Mouse (Mus musculus): ENCODE measurements at regions not wholly inside any gene's neighbourhood (a gene's known extent, or its start where the extent isn't known, plus 50 kb on each side); places are given as distances from the start of the nearest gene placed in this dataset.

DNA sequence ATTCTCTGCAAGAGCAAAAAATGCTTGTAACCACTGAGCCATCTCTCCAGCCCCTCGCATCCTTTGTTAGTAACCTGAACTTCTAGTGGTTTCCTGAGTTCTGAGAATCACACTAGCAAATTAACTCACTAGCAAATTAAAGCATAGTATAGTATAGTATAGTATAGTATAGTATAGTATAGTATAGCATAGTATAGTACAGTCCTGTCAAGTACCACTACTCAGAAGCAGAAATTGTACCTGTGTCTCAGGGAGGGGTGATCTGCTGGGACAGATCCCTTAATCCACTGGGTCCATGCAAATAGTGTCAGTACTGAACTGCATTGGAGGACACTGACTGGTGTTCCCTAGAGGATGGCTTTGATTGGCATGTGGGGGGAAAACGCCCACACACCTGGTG is 76.2 kb downstream of the Dyrk2 start:
- Histone ChIP-seq H3K4me1 (ENCODE audit: insufficient read depth, low read depth, low read length) (no peaks in the 10 kb centered on the region), H3K9me3 (replicated peaks) (peaks cover 27% of the 10 kb centered on the region), H3K27me3 (ENCODE audit: insufficient read depth, low read length) (no peaks in the 10 kb centered on the region), H3K4me3 (ENCODE audit: low read depth, low read length) (no peak overlapping the region), H3K36me3 (replicated peaks) (no peaks in the 10 kb centered on the region)
- no peak for DNase-seq (ENCODE audit: low spot score)
- TF ChIP-seq GATA2 (IDR thresholded peaks at IDR 0.05; ENCODE audit: borderline replicate concordance, low read depth, low read length) (no peak), POLR2AphosphoS5 (IDR thresholded peaks at IDR 0.05; ENCODE audit: insufficient replicate concordance, low read depth, low read length) (no peak), CTCF (IDR thresholded peaks at IDR 0.05; ENCODE audit: low read depth, low read length) (no peak), GATA1 (IDR thresholded peaks at IDR 0.05; ENCODE audit: borderline replicate concordance, low read length) (no peak), TAL1 (conservative IDR thresholded peaks at IDR 0.05; ENCODE audit: low read depth, low read length) (no peak)
- no peak for ATAC-seq (ENCODE audit: extremely low read depth, insufficient number of reproducible peaks, low FRiP score, poor library complexity, severe bottlenecking)

DNA sequence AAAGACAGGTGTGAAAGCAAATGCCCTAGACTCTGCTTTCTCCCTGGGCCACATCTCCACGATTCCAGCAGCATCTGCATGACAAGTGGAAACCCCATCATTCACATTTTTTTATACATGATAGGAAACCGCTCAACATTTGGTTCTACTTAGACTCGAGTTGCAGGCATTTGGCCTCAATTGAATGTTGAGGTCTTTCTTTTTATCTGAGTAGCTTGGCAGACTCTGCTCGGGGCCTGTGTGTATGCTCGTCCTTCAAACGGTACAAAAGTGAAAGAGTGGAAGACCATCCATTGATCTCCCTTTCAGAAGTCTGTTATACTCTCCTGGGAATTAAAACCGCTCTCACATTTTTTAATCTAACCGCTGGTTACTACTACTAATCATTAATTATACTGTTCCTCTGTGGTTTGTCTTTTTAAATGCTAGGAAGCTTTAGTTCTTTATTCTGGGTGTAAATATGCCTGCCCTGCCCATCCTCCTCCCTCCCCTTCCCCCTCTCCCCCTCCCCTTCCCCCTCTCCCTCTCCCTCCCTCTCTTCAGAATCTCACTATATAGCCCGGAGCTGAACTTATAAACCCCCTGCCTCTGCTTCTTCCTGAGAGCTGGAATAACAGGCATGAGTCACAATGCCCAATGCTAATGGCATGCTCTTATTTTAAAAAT is 75.5 kb downstream of the Dyrk2 start:
- DNase-seq (ENCODE audit: low spot score) (no peak), ATAC-seq (ENCODE audit: extremely low read depth, insufficient number of reproducible peaks, low FRiP score, poor library complexity, severe bottlenecking) (no peak)
- H3K4me3 ChIP-seq (ENCODE audit: low read depth, low read length): no peak overlapping the region
- no peaks in the 10 kb centered on the region for H3K36me3 ChIP-seq (replicated peaks)
- no peaks in the 10 kb centered on the region for H3K4me1 ChIP-seq (ENCODE audit: insufficient read depth, low read depth, low read length)
- H3K27me3 ChIP-seq (ENCODE audit: insufficient read depth, low read length): no peaks in the 10 kb centered on the region
- peaks cover 26% of the 10 kb centered on the region for H3K9me3 ChIP-seq (replicated peaks)
- TF ChIP-seq GATA2 (IDR thresholded peaks at IDR 0.05; ENCODE audit: borderline replicate concordance, low read depth, low read length) (no peak), GATA1 (IDR thresholded peaks at IDR 0.05; ENCODE audit: borderline replicate concordance, low read length) (no peak), TAL1 (conservative IDR thresholded peaks at IDR 0.05; ENCODE audit: low read depth, low read length) (no peak), CTCF (IDR thresholded peaks at IDR 0.05; ENCODE audit: low read depth, low read length) (no peak), POLR2AphosphoS5 (IDR thresholded peaks at IDR 0.05; ENCODE audit: insufficient replicate concordance, low read depth, low read length) (no peak)

DNA sequence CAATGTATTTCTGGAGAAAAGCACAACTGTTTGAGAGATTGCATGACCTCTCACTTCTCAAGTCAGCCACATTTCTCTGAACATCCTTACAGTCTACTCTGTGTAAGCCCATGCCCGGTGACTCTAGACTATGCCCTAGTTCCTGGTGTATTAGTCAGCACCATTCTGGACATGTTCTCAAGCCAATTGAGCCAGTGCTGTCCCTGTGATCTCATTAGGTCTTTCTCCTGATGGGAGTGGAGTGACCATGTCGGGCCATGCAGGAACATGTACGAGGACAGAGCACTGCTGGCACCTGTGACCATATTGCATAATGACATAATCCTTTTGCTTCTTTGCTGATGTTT is 75.0 kb downstream of the Dyrk2 start:
- ATAC-seq (ENCODE audit: extremely low read depth, insufficient number of reproducible peaks, low FRiP score, poor library complexity, severe bottlenecking) (no peak), DNase-seq (ENCODE audit: low spot score) (no peak)
- Histone ChIP-seq H3K36me3 (replicated peaks) (no peaks in the 10 kb centered on the region), H3K4me1 (ENCODE audit: insufficient read depth, low read depth, low read length) (no peaks in the 10 kb centered on the region), H3K4me3 (ENCODE audit: low read depth, low read length) (no peak overlapping the region), H3K9me3 (replicated peaks) (peaks cover 29% of the 10 kb centered on the region), H3K27me3 (ENCODE audit: insufficient read depth, low read length) (no peaks in the 10 kb centered on the region)
- no peak for TF ChIP-seq GATA1 (IDR thresholded peaks at IDR 0.05; ENCODE audit: borderline replicate concordance, low read length)
- TF ChIP-seq GATA2 (IDR thresholded peaks at IDR 0.05; ENCODE audit: borderline replicate concordance, low read depth, low read length): no peak
- TF ChIP-seq TAL1 (conservative IDR thresholded peaks at IDR 0.05; ENCODE audit: low read depth, low read length): no peak
- no peak for TF ChIP-seq CTCF (IDR thresholded peaks at IDR 0.05; ENCODE audit: low read depth, low read length)
- TF ChIP-seq POLR2AphosphoS5 (IDR thresholded peaks at IDR 0.05; ENCODE audit: insufficient replicate concordance, low read depth, low read length): no peak

DNA sequence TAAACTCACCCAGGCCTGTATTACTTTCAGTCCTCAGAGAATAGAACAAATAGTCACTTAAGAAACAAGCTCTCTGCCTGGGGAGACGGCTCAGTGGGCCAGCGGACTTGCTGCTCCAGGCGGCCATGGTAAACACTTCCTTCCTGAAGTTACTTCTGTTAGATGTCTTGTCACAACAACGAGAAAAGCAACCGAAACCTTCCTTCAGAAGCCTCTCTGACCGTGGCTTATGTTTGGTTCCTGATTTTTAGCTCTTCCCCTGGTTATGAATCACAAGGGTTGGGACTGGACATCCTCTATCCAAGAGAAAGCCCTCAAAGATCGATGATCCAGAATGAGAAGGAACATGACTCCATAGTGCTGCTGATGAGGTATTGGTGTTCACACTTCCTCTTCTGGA is 73.5 kb downstream of the Dyrk2 start:
- TF ChIP-seq POLR2AphosphoS5 (IDR thresholded peaks at IDR 0.05; ENCODE audit: insufficient replicate concordance, low read depth, low read length): no peak
- no peak for TF ChIP-seq CTCF (IDR thresholded peaks at IDR 0.05; ENCODE audit: low read depth, low read length)
- TF ChIP-seq GATA2 (IDR thresholded peaks at IDR 0.05; ENCODE audit: borderline replicate concordance, low read depth, low read length): no peak
- no peak for TF ChIP-seq TAL1 (conservative IDR thresholded peaks at IDR 0.05; ENCODE audit: low read depth, low read length)
- TF ChIP-seq GATA1 (IDR thresholded peaks at IDR 0.05; ENCODE audit: borderline replicate concordance, low read length): no peak
- Histone ChIP-seq H3K4me1 (ENCODE audit: insufficient read depth, low read depth, low read length) (no peaks in the 10 kb centered on the region), H3K27me3 (ENCODE audit: insufficient read depth, low read length) (no peaks in the 10 kb centered on the region), H3K4me3 (ENCODE audit: low read depth, low read length) (no peak overlapping the region), H3K9me3 (replicated peaks) (peaks cover 29% of the 10 kb centered on the region), H3K36me3 (replicated peaks) (no peaks in the 10 kb centered on the region)
- DNase-seq (ENCODE audit: low spot score) (no peak), ATAC-seq (ENCODE audit: extremely low read depth, insufficient number of reproducible peaks, low FRiP score, poor library complexity, severe bottlenecking) (no peak)

DNA sequence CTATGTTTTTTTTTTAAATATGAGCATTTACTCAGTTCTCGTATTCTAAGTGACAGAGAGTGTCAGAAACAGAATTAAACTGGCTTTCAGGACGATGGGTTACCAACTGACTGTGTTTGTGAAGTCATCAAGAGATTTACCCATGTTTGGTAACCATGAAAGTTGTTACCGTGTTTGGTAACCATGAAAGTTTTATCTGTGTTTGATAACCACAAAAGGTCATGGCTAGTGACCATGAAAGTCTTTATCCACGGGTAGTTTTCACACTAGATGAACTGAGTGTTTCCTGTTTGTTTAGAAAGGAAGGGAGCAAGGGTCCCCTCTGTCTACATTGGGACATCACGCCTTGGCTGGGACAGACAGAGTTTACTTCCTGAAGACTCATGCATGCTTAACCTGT is 72.8 kb downstream of the Dyrk2 start:
- peaks cover 30% of the 10 kb centered on the region for H3K9me3 ChIP-seq (replicated peaks)
- H3K4me3 ChIP-seq (ENCODE audit: low read depth, low read length): no peak overlapping the region
- DNase-seq (ENCODE audit: low spot score) (no peak), ATAC-seq (ENCODE audit: extremely low read depth, insufficient number of reproducible peaks, low FRiP score, poor library complexity, severe bottlenecking) (no peak)
- no peaks in the 10 kb centered on the region for H3K36me3 ChIP-seq (replicated peaks)
- H3K4me1 ChIP-seq (ENCODE audit: insufficient read depth, low read depth, low read length): no peaks in the 10 kb centered on the region
- TF ChIP-seq CTCF (IDR thresholded peaks at IDR 0.05; ENCODE audit: low read depth, low read length) (no peak), GATA1 (IDR thresholded peaks at IDR 0.05; ENCODE audit: borderline replicate concordance, low read length) (no peak), POLR2AphosphoS5 (IDR thresholded peaks at IDR 0.05; ENCODE audit: insufficient replicate concordance, low read depth, low read length) (no peak), TAL1 (conservative IDR thresholded peaks at IDR 0.05; ENCODE audit: low read depth, low read length) (no peak), GATA2 (IDR thresholded peaks at IDR 0.05; ENCODE audit: borderline replicate concordance, low read depth, low read length) (no peak)
- H3K27me3 ChIP-seq (ENCODE audit: insufficient read depth, low read length): no peaks in the 10 kb centered on the region

DNA sequence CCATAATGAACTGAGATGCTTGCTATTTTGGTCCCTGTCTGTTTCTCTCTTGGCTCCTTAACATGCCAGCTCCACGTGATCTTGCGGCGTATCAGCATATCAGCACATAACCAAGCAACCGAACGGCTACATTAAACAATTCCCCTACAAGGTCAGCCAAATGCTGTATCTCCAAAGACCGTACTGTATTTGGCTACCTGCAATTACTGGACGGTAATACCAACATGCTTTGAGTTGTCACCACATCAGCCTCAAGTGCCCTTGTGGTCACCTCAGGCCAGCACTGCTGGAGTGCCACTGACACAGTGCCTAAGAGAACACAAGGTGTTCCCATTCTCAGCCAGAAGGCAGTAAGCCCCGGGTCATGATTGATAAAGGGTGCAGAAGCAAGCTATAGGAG is 70.2 kb downstream of the Dyrk2 start:
- Histone ChIP-seq H3K4me1 (ENCODE audit: insufficient read depth, low read depth, low read length) (no peaks in the 10 kb centered on the region), H3K9me3 (replicated peaks) (peaks cover 32% of the 10 kb centered on the region), H3K4me3 (ENCODE audit: low read depth, low read length) (no peak overlapping the region), H3K27me3 (ENCODE audit: insufficient read depth, low read length) (no peaks in the 10 kb centered on the region), H3K36me3 (replicated peaks) (no peaks in the 10 kb centered on the region)
- DNase-seq (ENCODE audit: low spot score) (no peak), ATAC-seq (ENCODE audit: extremely low read depth, insufficient number of reproducible peaks, low FRiP score, poor library complexity, severe bottlenecking) (no peak)
- no peak for TF ChIP-seq GATA2 (IDR thresholded peaks at IDR 0.05; ENCODE audit: borderline replicate concordance, low read depth, low read length)
- TF ChIP-seq GATA1 (IDR thresholded peaks at IDR 0.05; ENCODE audit: borderline replicate concordance, low read length): no peak
- TF ChIP-seq TAL1 (conservative IDR thresholded peaks at IDR 0.05; ENCODE audit: low read depth, low read length): no peak
- TF ChIP-seq CTCF (IDR thresholded peaks at IDR 0.05; ENCODE audit: low read depth, low read length): no peak
- TF ChIP-seq POLR2AphosphoS5 (IDR thresholded peaks at IDR 0.05; ENCODE audit: insufficient replicate concordance, low read depth, low read length): no peak

Measured in G1E (cell line).